Mouse (Mus musculus) lung, postnatal 14 days (tissue): Measurements from ENCODE around the gene Pkig.

ENCODE experiments used
- DNase-seq: peaks from one replicate; pipeline ENCODE4 v3.0.0; 2021

Pkig gene

GRCm38 (mm10) chr2:163766261-163766660 is 108.1 kb downstream of the Pkig start:
- no peak for DNase-seq

- no peak for DNase-seq
Observed at GRCm38 (mm10) chr2:163766890-163767289, 108.7 kb downstream of the Pkig start.

GRCm38 (mm10) chr2:163770731-163771130 is 112.5 kb downstream of the Pkig start:
- DNase-seq, result no peak
